Mouse (Mus musculus): ENCODE data around the gene Ttc12. TPM values are rescaled to one million over a fixed set of nuclear protein-coding genes. Genes with fewer than 3 reads are reported as not detected.

Gene Ttc12
- polyA plus RNA-seq (2017; shearing (Covaris generic)), result 0.10 TPM

DNA sequence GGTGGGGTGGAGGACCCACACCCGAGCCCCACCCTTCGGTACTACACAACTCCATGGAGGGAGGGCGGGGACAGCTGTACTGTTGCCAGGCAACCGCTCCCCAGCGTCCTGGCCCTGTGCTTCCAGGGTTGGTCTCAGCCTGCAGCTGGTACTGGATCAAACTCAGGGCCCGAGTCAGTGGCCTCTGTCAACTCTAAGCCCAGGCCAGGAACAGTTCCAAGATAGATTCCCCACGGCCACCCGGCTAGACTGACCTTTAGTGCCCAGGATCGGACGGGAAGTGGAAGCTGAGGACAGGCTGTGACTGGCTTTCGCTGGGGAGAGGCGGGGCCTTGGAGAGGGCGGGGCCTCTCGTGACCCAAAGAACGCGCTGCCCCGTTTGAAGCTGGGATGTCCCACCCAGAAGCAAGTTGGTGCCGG is at the start of gene Ttc12:
Ttc12 (minus strand) TSS at position 334 of the 420 bp plus-strand sequence.

DNA sequence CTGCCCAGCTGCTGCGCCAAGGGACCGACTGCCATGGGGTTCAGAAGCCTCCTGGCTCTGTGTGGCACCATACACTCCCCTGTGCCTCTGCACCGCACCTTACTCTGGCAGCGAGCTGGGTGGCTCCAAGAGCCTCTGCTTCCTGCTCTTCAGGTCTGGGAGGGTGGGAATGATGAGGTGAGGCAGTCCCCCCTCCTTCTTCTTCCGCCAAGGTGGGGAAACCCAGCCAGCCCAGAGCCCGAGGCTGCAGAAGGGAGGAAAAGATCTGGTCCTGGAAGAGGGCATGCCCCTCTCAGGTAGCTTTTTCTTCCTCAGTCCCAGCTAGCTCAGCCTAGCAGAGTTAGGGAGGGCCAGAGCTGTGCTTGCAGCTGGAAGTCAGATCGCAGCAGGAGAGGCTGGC is 59.1 kb downstream of the Ttc12 start, which contains the start of gene Ankk1:
Ankk1 (minus strand) TSS at position 101 of the 400 bp plus-strand sequence.

Other genes with a start within 250 kb of the Ttc12 start
- not detected for gene Gm4894, start 235.7 kb downstream of the Ttc12 start, polyA plus RNA-seq (2017; shearing (Covaris generic))
- gene Drd2, start 145.6 kb downstream of the Ttc12 start, polyA plus RNA-seq (2017; shearing (Covaris generic)), result not detected
- gene Ankk1, start 59.2 kb downstream of the Ttc12 start, polyA plus RNA-seq (2017; shearing (Covaris generic)), result not detected

All from activated CD4-positive, CD25-positive, alpha-beta regulatory T cell, adult 9 weeks (primary cell).